Mouse (Mus musculus): Measurements from ENCODE around the gene Bnip1. TPM values are rescaled to one million over a fixed set of nuclear protein-coding genes. Genes with fewer than 3 reads are reported as not detected.

Bnip1 gene
- polyA plus RNA-seq, 1 experiment from 2014 or later = 51.0 TPM

DNA sequence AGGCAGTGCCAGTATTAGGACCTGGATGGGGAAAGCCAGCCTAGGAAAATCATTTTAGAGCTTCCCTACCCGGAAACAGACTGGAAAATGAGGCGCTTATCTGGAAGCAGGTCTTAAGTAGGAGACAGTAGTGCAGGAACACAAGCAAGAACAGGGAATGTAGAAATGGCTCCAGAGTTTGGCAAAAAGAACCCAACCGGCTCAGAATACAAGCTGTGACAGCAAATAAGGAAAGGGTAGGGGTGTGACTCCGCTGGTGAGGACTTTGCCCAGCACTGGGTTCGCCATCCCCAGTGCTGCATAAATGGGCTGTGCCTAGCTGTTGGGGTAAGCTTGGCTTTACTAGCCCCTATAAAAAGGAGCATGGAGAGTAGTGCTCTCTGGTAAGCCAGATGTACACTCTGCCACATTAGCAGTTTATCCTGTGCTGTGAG is 761 bp downstream of the Bnip1 start:
- Histone ChIP-seq H3K4me2 (replicated peaks) (peak overlapping the region; percentile 77), H3K9ac (replicated peaks) (peak overlapping the region; percentile 79), H3K36me3 (peaks cover 29% of the 10 kb centered on the region), H3K27ac (replicated peaks) (peak overlapping the region; percentile 60; the same call in 1 of the 2 replicates), H3K9me3 (no peaks in the 10 kb centered on the region), H3K27me3 (no peaks in the 10 kb centered on the region), H3K4me3 (peak overlapping the region; percentile 67), H3K4me1 (peaks cover 12% of the 10 kb centered on the region)
- WGBS = 21% methylated on average over 5 of the region's 5 CpGs
- ATAC-seq (replicated peaks) = no peak

DNA sequence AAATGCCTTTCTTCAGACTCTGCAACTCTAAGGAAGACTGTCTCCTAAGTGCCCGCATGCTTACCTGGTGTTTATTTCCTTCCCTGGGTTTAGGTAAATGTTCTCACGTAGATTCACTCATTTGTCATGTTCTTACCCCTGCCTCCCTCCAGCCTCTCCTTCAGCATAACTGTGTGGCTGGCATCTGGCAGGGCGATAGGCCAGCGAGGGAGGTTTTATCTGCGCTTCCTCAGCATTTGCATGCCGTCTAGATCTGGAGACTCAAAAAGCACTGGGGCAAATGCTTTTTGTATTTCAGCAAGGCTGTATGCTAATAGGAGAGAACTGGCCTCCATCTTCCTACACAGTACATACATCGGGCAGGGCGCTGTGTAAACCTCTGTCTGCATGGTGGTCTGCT is 3.7 kb downstream of the Bnip1 start:
- H3K4me3 ChIP-seq = no peak overlapping the region
- ATAC-seq (replicated peaks) = no peak
- no peaks in the 10 kb centered on the region for H3K27me3 ChIP-seq
- WGBS = 97% methylated on average over 8 of the region's 8 CpGs
- H3K4me2 ChIP-seq (replicated peaks) = no peak overlapping the region
- H3K36me3 ChIP-seq = peaks cover 51% of the 10 kb centered on the region
- peaks cover 12% of the 10 kb centered on the region for H3K4me1 ChIP-seq
- no peak overlapping the region for H3K27ac ChIP-seq (replicated peaks)
- no peaks in the 10 kb centered on the region for H3K9me3 ChIP-seq
- H3K9ac ChIP-seq (replicated peaks) = no peak overlapping the region

DNA sequence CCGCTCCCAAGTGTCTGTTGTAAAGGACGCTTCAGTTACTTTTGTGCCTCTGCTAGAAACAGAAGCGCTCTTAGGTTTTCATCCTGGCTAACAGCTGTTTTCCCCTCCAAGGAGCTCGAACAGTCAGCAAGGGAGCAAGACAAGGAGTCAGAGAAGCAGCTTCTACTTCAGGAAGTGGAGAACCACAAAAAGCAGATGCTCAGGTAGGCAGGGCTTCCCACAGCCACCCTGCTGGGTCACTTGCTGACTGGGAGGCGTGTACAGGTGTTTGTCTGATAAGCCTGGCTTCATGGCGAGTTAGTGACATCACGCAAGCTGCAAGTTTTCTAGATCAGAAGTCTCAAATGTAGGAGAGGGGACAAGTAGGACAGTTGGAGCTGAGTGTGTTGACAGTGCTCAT is 5.7 kb downstream of the Bnip1 start:
- no peak overlapping the region for H3K4me2 ChIP-seq (replicated peaks)
- WGBS = 91% methylated on average over 7 of the region's 7 CpGs
- peaks cover 71% of the 10 kb centered on the region for H3K36me3 ChIP-seq

GRCm38 (mm10) chr17:26788986-26789385 is 8.1 kb downstream of the Bnip1 start:
- Histone ChIP-seq H3K4me3 (no peak overlapping the region), H3K27ac (replicated peaks) (no peak overlapping the region), H3K36me3 (peaks cover 84% of the 10 kb centered on the region), H3K9ac (replicated peaks) (no peak overlapping the region), H3K4me2 (replicated peaks) (no peak overlapping the region), H3K9me3 (no peaks in the 10 kb centered on the region), H3K27me3 (no peaks in the 10 kb centered on the region), H3K4me1 (no peaks in the 10 kb centered on the region)
- WGBS = 91% methylated on average over 8 of the region's 8 CpGs
- ATAC-seq (replicated peaks) = no peak

More for the DNA sequence above, 5.7 kb downstream of the Bnip1 start:
- Histone ChIP-seq H3K4me1 (peaks cover 6% of the 10 kb centered on the region), H3K4me3 (no peak overlapping the region), H3K9me3 (no peaks in the 10 kb centered on the region), H3K9ac (replicated peaks) (no peak overlapping the region), H3K27ac (replicated peaks) (no peak overlapping the region), H3K27me3 (no peaks in the 10 kb centered on the region)
- ATAC-seq (replicated peaks) = no peak

DNA sequence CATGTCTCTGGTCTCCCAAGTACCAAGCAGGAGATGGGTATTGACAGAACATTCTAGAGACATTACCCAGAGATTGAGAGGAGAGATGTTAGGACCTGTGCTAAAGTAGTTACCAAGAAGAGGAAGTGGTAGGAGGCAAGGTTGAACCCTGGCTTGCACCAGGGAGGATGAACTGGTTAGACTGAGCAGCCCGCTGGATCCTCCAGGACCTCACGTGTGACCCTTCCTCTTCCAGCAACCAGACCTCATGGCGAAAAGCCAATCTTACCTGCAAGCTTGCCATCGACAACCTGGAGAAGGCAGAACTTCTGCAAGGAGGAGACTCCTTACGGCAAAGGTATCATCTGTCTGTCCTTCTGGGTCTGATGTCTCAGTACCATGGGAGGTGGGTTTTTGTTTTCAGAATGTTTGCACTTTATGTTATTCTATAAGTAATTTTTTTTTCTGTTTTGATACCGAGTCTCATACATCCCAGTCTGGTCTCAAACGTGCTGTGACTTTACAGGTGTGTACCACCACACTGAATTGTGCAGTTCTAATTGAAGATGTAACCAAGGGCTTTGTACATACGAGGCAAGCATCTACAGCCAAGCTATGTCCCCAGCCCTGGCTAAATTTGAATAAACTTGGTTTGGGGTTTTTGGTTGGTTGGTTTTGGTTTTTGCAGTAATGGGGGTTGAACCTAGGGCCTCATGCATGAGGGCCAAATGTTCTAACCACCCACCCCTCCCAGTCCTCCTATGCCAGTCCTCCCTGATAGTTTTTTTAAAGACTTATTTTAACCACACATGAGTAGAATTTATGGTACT is 8.8 kb downstream of the Bnip1 start:
- Histone ChIP-seq H3K9ac (replicated peaks) (no peak overlapping the region), H3K27ac (replicated peaks) (no peak overlapping the region), H3K9me3 (no peaks in the 10 kb centered on the region), H3K4me3 (no peak overlapping the region), H3K27me3 (no peaks in the 10 kb centered on the region), H3K36me3 (peaks cover 77% of the 10 kb centered on the region), H3K4me1 (no peaks in the 10 kb centered on the region), H3K4me2 (replicated peaks) (no peak overlapping the region)
- WGBS = 93% methylated on average over 8 of the region's 8 CpGs
- no peak for ATAC-seq (replicated peaks)

DNA sequence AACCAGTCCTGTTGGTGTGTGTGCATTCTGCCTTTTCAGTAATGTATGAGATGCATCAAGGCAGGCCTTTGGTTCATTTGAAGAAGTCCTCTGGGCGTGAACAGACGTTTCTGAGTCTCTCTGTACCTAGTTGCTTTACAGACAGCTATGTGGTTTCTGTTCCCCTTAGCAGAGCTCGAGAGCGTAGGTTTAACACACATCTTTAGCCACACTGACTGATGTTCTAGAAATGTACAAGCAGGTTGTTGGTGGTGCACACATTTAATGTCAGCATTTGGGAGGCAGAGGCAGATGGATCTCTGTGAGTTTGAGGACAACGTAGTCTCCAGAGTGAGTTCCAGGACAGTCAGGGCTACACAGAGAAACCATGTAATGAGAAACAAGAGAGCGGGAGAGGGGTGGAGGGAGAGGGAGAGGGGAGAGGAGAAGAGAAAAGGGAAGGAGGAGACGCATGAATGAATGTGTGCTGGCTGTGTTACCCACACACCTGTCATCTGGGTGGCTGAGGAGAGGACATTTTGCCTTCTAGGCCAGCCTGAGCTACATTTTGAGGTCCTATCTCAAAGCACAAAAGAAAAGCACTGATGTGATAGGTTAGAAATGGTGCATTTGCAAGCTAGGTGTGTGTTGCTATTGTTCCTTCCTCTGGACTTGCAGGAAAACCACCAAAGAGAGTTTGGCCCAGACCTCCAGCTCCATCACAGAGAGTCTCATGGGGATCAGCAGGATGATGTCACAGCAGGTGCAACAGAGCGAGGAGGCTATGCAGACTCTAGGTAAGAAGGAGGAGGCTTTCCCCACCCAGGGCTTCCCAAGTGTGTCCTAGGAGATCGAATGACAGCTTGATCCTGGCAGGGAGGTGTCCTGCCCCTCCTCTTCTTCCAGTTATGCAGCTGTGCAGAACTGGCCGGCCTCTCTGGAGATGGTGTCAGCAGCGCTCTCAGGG is 9.7 kb downstream of the Bnip1 start:
- no peak overlapping the region for H3K4me3 ChIP-seq
- H3K36me3 ChIP-seq = peaks cover 70% of the 10 kb centered on the region
- no peaks in the 10 kb centered on the region for H3K4me1 ChIP-seq
- H3K4me2 ChIP-seq (replicated peaks) = no peak overlapping the region
- H3K9ac ChIP-seq (replicated peaks) = no peak overlapping the region
- ATAC-seq (replicated peaks) = no peak
- no peak overlapping the region for H3K27ac ChIP-seq (replicated peaks)
- WGBS = 91% methylated on average over 11 of the region's 11 CpGs
- no peaks in the 10 kb centered on the region for H3K27me3 ChIP-seq
- H3K9me3 ChIP-seq = no peaks in the 10 kb centered on the region

GRCm38 (mm10) chr17:26791580-26791979 is 10.7 kb downstream of the Bnip1 start:
- Histone ChIP-seq H3K4me2 (replicated peaks) (no peak overlapping the region), H3K27ac (replicated peaks) (no peak overlapping the region), H3K4me1 (no peaks in the 10 kb centered on the region), H3K27me3 (no peaks in the 10 kb centered on the region), H3K36me3 (peaks cover 63% of the 10 kb centered on the region), H3K9me3 (no peaks in the 10 kb centered on the region), H3K9ac (replicated peaks) (no peak overlapping the region), H3K4me3 (no peak overlapping the region)
- ATAC-seq (replicated peaks) = no peak
- 87% methylated on average over 7 of the region's 7 CpGs for WGBS

DNA sequence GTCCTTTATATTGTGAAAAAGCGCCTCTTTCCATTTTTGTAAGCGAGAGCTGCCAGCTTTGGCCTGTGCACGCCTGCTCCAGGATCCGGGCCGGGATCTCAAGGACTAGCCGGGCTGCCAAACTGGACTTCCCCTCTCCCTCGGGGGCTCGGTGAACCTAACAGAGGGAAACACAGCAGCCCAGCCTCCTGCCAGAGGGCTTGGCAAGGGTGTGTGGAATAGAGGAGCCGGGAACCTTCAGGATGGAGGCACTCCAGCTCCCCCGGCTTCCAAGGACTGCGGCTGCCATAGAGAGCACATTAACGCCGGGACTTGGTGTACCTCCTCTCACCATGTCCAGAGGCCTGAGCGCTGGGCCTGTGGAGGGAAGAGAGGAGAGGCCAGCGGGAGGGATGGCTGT is 11.2 kb downstream of the Bnip1 start:
- peaks cover 58% of the 10 kb centered on the region for H3K36me3 ChIP-seq
- H3K27ac ChIP-seq (replicated peaks) = no peak overlapping the region
- H3K4me2 ChIP-seq (replicated peaks) = no peak overlapping the region
- no peaks in the 10 kb centered on the region for H3K9me3 ChIP-seq
- no peak overlapping the region for H3K4me3 ChIP-seq
- no peaks in the 10 kb centered on the region for H3K4me1 ChIP-seq
- no peaks in the 10 kb centered on the region for H3K27me3 ChIP-seq
- H3K9ac ChIP-seq (replicated peaks) = no peak overlapping the region
- no peak for ATAC-seq (replicated peaks)
- WGBS = 91% methylated on average over 15 of the region's 15 CpGs

DNA sequence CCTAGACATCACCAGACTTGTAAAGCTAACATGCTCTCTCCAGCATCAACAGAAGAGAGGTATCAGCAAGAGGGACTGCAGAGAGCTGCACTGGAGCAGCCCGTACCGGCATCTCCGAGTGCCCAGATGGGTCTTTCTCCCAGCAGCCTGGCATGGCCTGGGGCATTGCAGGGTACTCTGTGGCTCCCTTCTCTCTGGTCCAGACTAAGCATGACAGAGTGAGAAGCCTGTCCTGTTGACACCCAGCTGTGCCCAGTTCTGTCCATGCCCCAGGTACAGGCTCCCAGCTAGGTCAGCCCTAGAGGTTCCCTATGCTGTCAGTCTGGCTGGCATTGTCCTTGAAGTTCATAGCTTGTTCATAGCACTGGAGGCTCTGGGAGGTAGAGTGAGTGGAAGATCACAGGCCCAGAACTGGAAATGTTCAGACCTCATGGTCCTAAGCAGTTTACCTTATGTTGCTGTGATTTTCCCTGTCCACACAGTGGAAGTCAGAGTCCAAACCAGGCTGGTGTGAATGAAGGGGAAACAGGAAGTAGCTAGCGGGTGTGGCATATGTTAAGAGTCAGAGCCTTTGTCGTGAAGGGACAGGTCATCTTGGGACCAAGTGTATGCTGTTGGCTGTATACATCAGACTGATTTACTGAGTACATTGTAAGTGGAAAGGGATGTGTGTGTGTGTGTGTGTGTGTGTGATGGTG is 12.4 kb downstream of the Bnip1 start:
- H3K9ac ChIP-seq (replicated peaks) = no peak overlapping the region
- H3K4me1 ChIP-seq = no peaks in the 10 kb centered on the region
- H3K27me3 ChIP-seq = no peaks in the 10 kb centered on the region
- H3K9me3 ChIP-seq = no peaks in the 10 kb centered on the region
- H3K4me3 ChIP-seq = no peak overlapping the region
- no peak overlapping the region for H3K4me2 ChIP-seq (replicated peaks)
- 87% methylated on average over 5 of the region's 5 CpGs for WGBS
- no peak for ATAC-seq (replicated peaks)
- H3K27ac ChIP-seq (replicated peaks) = no peak overlapping the region
- H3K36me3 ChIP-seq = peaks cover 52% of the 10 kb centered on the region

DNA sequence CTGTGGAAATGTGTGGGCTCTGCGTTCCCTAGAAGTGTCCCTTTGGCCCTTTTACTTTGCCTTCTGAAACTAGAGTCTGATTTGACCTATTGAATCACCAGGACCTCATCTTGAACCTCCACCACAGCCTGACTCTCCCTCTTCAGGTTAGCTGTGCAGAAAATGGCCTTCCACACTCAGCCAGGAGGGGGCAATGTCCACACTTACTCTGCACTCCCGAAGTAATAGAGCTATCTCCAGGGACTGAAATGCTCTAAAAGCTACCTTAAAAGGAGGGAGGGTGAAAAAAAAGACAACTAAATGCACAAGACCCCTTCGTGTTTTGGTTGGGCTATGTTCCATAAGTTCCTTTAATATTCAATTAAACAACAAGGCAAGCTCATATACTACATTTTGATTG is 13.9 kb downstream of the Bnip1 start:
- Histone ChIP-seq H3K27me3 (no peaks in the 10 kb centered on the region), H3K4me1 (no peaks in the 10 kb centered on the region), H3K9me3 (no peaks in the 10 kb centered on the region), H3K36me3 (peaks cover 39% of the 10 kb centered on the region), H3K4me2 (replicated peaks) (no peak overlapping the region), H3K9ac (replicated peaks) (no peak overlapping the region), H3K27ac (replicated peaks) (no peak overlapping the region), H3K4me3 (no peak overlapping the region)
- WGBS = 18% methylated on average over 3 of the region's 3 CpGs
- no peak for ATAC-seq (replicated peaks)

- WGBS = 78% methylated on average over 6 of the region's 7 CpGs
- no peaks in the 10 kb centered on the region for H3K27me3 ChIP-seq
- no peak overlapping the region for H3K4me2 ChIP-seq (replicated peaks)
- no peaks in the 10 kb centered on the region for H3K4me1 ChIP-seq
- no peak overlapping the region for H3K9ac ChIP-seq (replicated peaks)
- peaks cover 32% of the 10 kb centered on the region for H3K36me3 ChIP-seq
- no peak overlapping the region for H3K27ac ChIP-seq (replicated peaks)
- no peak for ATAC-seq (replicated peaks)
- H3K9me3 ChIP-seq = no peaks in the 10 kb centered on the region
- H3K4me3 ChIP-seq = no peak overlapping the region
Observed at GRCm38 (mm10) chr17:26795386-26795785, 14.5 kb downstream of the Bnip1 start.
